Mouse (Mus musculus): Measurements from ENCODE around the gene Hdgfl2. TPM values are rescaled to one million over a fixed set of nuclear protein-coding genes. Genes with fewer than 3 reads are reported as not detected.
A peak's percentile ranks its signal among the peaks of the same experiment; 100 is the strongest.

Gene Hdgfl2
- 100 to 1,000 TPM in 1 of 2 experiments, 10 to 100 TPM in 1; 90.8 to 109 TPM for total RNA-seq (2021)

GRCm38 (mm10) chr17:56078880-56079795, at the start of gene Hdgfl2:
Hdgfl2 (plus strand) TSS chr17:56079634.
- DNase-seq (ENCODE audit: low spot score in 2 of 2): peak; percentile 99 to 100
- intact Hi-C loops (cut with DNase I): loop anchor here (5.0 kb wide), 1 partner anchor 122 kb away; the partner anchor contains the start of gene Yju2

- DNase-seq (ENCODE audit: low spot score in 2 of 2): no peak
- intact Hi-C loops (cut with DNase I): no loop called here
These were observed 49.1 kb upstream of the Hdgfl2 start for GRCm38 (mm10) chr17:56030238-56030870.

GRCm38 (mm10) chr17:56030919-56031318, 48.5 kb upstream of the Hdgfl2 start:
- DNase-seq (ENCODE audit: low spot score in 2 of 2): no peak
- intact Hi-C loops (cut with DNase I): no loop called here

GRCm38 (mm10) chr17:56031431-56031830, 48.0 kb upstream of the Hdgfl2 start:
- DNase-seq (ENCODE audit: low spot score in 2 of 2): no peak
- intact Hi-C loops (cut with DNase I): no loop called here

GRCm38 (mm10) chr17:56032127-56032733, 47.2 kb upstream of the Hdgfl2 start:
- intact Hi-C loops (cut with DNase I): no loop called here
- no peak for DNase-seq (ENCODE audit: low spot score in 2 of 2)

GRCm38 (mm10) chr17:56032831-56033230, 46.6 kb upstream of the Hdgfl2 start:
- no peak for DNase-seq (ENCODE audit: low spot score in 2 of 2)
- intact Hi-C loops (cut with DNase I): no loop called here

GRCm38 (mm10) chr17:56034040-56034725, 45.3 kb upstream of the Hdgfl2 start:
- DNase-seq (ENCODE audit: low spot score in 2 of 2): no peak
- intact Hi-C loops (cut with DNase I): loop anchor here (1.0 kb wide), 1 partner anchor 12 kb away; no protein-coding TSS in a partner anchor

- DNase-seq (ENCODE audit: low spot score in 2 of 2): no peak
- intact Hi-C loops (cut with DNase I): loop anchor here (1.0 kb wide), 1 partner anchor 12 kb away; no protein-coding TSS in a partner anchor
These were observed 44.7 kb upstream of the Hdgfl2 start for GRCm38 (mm10) chr17:56034726-56035100.

GRCm38 (mm10) chr17:56035216-56035615, 44.2 kb upstream of the Hdgfl2 start:
- intact Hi-C loops (cut with DNase I): no loop called here
- DNase-seq (ENCODE audit: low spot score in 2 of 2): no peak

GRCm38 (mm10) chr17:56036176-56036900, 43.1 kb upstream of the Hdgfl2 start, which contains the start of gene Sh3gl1:
Sh3gl1 (minus strand) TSS chr17:56036635.
- DNase-seq (ENCODE audit: low spot score in 2 of 2): peak; percentile 99 to 100
- intact Hi-C loops (cut with DNase I): loop anchor here (1.0 to 2.0 kb wide), 2 partner anchors 27 to 38 kb away; partner anchors contain the start of gene Ubxn6

GRCm38 (mm10) chr17:56036901-56037287, 42.5 kb upstream of the Hdgfl2 start:
- no peak for DNase-seq (ENCODE audit: low spot score in 2 of 2)
- intact Hi-C loops (cut with DNase I): loop anchor here (1.0 to 2.0 kb wide), 2 partner anchors 28 to 38 kb away; partner anchors contain the start of gene Ubxn6

GRCm38 (mm10) chr17:56038583-56039261, 40.7 kb upstream of the Hdgfl2 start:
- intact Hi-C loops (cut with DNase I): no loop called here
- DNase-seq (ENCODE audit: low spot score in 2 of 2): no peak

- intact Hi-C loops (cut with DNase I): no loop called here
- no peak for DNase-seq (ENCODE audit: low spot score in 2 of 2)
These were observed 40.1 kb upstream of the Hdgfl2 start for GRCm38 (mm10) chr17:56039345-56039744.

GRCm38 (mm10) chr17:56040030-56040856, 39.2 kb upstream of the Hdgfl2 start, which contains the start of gene Chaf1a:
Chaf1a (plus strand) TSS chr17:56040439.
- peak; percentile 97 to 99 for DNase-seq (ENCODE audit: low spot score in 2 of 2)
- intact Hi-C loops (cut with DNase I): no loop called here

- DNase-seq (ENCODE audit: low spot score in 2 of 2): no peak
- intact Hi-C loops (cut with DNase I): no loop called here
These were observed 38.6 kb upstream of the Hdgfl2 start for GRCm38 (mm10) chr17:56040857-56041163.

- intact Hi-C loops (cut with DNase I): no loop called here
- no peak for DNase-seq (ENCODE audit: low spot score in 2 of 2)
These were observed 28.1 kb upstream of the Hdgfl2 start for GRCm38 (mm10) chr17:56051369-56051768.

- intact Hi-C loops (cut with DNase I): no loop called here
- DNase-seq (ENCODE audit: low spot score in 2 of 2): no peak
These were observed 24.5 kb upstream of the Hdgfl2 start for GRCm38 (mm10) chr17:56054938-56055337.
